Mouse (Mus musculus): ENCODE measurements around the gene Gm17416.

- TF ChIP-seq POLR2A (IDR thresholded peaks at IDR 0.05; ENCODE audit: borderline replicate concordance, extremely low read depth, insufficient read depth, insufficient read length, poor library complexity, severe bottlenecking) (no peak), CTCF (IDR thresholded peaks at IDR 0.05; ENCODE audit: borderline replicate concordance, extremely low read depth, insufficient read depth, insufficient read length) (no peak)
These were observed 1.2 kb downstream of the Gm17416 start for GRCm38 (mm10) chr2:152570313-152570712.
